Mouse (Mus musculus) ES-E14 (cell line): ENCODE data around the gene Pacsin1. TPM values are rescaled to one million over a fixed set of nuclear protein-coding genes. Genes with fewer than 3 reads are reported as not detected.

Experiments
- DNase-seq: peaks from one replicate; pipeline ENCODE4 v3.0.0-alpha.2; 2013; ENCODE audit warnings: low read depth, low spot score
- H3K27ac ChIP-seq: 2 replicates; pipeline ENCODE4 v1.5.1; 2012; ENCODE audit warnings: low read depth, mild to moderate bottlenecking, low read length, moderate library complexity, mixed read lengths; ENCODE audit not compliant: poor library complexity, insufficient read depth, severe bottlenecking
- H3K36me3 ChIP-seq: 2 replicates; pipeline ENCODE4 v1.6.1; 2012; ENCODE audit warnings: mild to moderate bottlenecking, low read length, moderate library complexity, mixed read lengths; ENCODE audit not compliant: control insufficient read depth, poor library complexity, insufficient read depth, severe bottlenecking
- H3K4me1 ChIP-seq, 2 experiments: fragments of 150-350 bp in 1 of 2; sonication (generic) in 1 of 2; 2 replicates each; pipeline ENCODE4 v1.6.1; 2012; ENCODE audit warnings: low read length in 2 of 2, mild to moderate bottlenecking in 1 of 2, mixed read lengths in 1 of 2; ENCODE audit not compliant: control insufficient read depth in 2 of 2, insufficient read depth in 2 of 2, poor library complexity in 1 of 2
- H3K4me3 ChIP-seq, 2 experiments: fragments of 150-350 bp in 1 of 2; sonication (generic) in 1 of 2; 2 replicates each; pipeline ENCODE4 v1.5.1; 2012; ENCODE audit warnings: low read length in 2 of 2, low read depth in 1 of 2, mild to moderate bottlenecking in 1 of 2, mixed read lengths in 1 of 2; ENCODE audit not compliant: insufficient read depth in 1 of 2, poor library complexity in 1 of 2, severe bottlenecking in 1 of 2
- H3K9ac ChIP-seq: 2 replicates; pipeline ENCODE4 v1.6.1; 2012; ENCODE audit warnings: low read depth, mild to moderate bottlenecking, low read length, mixed read lengths; ENCODE audit not compliant: poor library complexity, insufficient read depth, severe bottlenecking
- H3K9me3 ChIP-seq: fragments of 150-350 bp; sonication (generic); 2 replicates; pipeline ENCODE4 v1.6.1; 2012; ENCODE audit warnings: low read depth, mild to moderate bottlenecking, low read length; ENCODE audit not compliant: control insufficient read depth, insufficient read depth
- CHD2 ChIP-seq: IDR thresholded peaks from 2 replicates; pipeline ENCODE4 v1.6.1; 2014; ENCODE audit warnings: mild to moderate bottlenecking, low read depth, low read length, inconsistent platforms
- HCFC1 ChIP-seq: IDR thresholded peaks from 2 replicates; pipeline ENCODE4 v1.6.1; 2012; ENCODE audit warnings: low read length, inconsistent platforms, borderline replicate concordance; ENCODE audit not compliant: insufficient read depth
- MAFK ChIP-seq: IDR thresholded peaks from 2 replicates; pipeline ENCODE4 v1.6.1; 2014; ENCODE audit warnings: mild to moderate bottlenecking, low read depth, low read length, inconsistent platforms; ENCODE audit not compliant: insufficient read depth
- ZC3H11A ChIP-seq: IDR thresholded peaks from 2 replicates; pipeline ENCODE4 v1.6.1; 2012; ENCODE audit warnings: low read depth, mild to moderate bottlenecking, inconsistent platforms, low read length, borderline replicate concordance
- ZNF384 ChIP-seq: IDR thresholded peaks from 2 replicates; pipeline ENCODE4 v1.6.1; 2012; ENCODE audit warnings: low read depth, low read length, inconsistent platforms
- in situ Hi-C, 2 experiments: fragments of 600-800 bp; cut with MboI; formaldehyde crosslinking; loops; one replicate each; pipeline ENCODE4 v1.15.1; 2025; ENCODE audit warnings: low sequenced_read_pairs in 2 of 2, inconsistent platforms in 1 of 2; ENCODE audit not compliant: unreplicated experiment in 2 of 2
- total RNA-seq: library from RNA; depleted of rRNA; stranded (reverse); fragments of 300-350 nt; gene quantifications from 2 replicates; pipeline ENCODE4 v1.2.3, GENCODE M21; 2012; rRNA removed

Gene Pacsin1
- total RNA-seq = 7.9 and 8.8 TPM in 2 replicates

GRCm38 (mm10) chr17:27655089-27656010 lies at the start of gene Pacsin1:
Gene Pacsin1 (plus strand): TSS chr17:27655509.
- in situ Hi-C loops = no loop called here
- no peaks in the 10 kb centered on the region for H3K36me3 ChIP-seq
- H3K4me1 ChIP-seq = peaks cover 1 to 15% of the 10 kb centered on the region in 2 experiments; a peak in 1 of 4 replicates
- no peaks in the 10 kb centered on the region for H3K9me3 ChIP-seq
- TF ChIP-seq ZC3H11A (no peak), MAFK (no peak), ZNF384 (no peak), CHD2 (no peak), HCFC1 (no peak)
- no peak within 1 kb of the TSS for H3K27ac ChIP-seq
- H3K9ac ChIP-seq = peak within 1 kb of the TSS; percentile 39
- peak within 1 kb of the TSS; percentile 68 to 72 for H3K4me3 ChIP-seq
- DNase-seq = no peak

DNA sequence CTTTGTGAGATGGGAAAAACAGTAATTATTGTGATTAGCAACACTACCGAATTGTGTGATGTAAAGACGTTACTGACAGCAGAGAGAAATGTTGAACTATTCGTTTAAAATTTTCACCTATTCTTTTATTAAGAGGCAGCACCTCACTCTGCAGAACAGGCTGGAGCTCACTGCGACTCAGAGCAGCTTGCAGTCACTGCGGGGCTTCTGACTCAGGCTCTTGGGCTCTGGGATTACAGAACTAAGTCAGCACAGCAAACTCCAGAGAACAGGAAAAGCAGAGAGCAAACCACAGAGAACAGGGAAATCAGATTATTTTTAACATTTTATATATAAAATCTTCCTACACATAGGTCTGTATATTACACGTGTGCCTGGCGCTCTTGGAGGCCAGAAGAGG lies 45.7 kb upstream of the Pacsin1 start:
- TF ChIP-seq ZNF384 = no peak
- no peak for TF ChIP-seq ZC3H11A
- TF ChIP-seq HCFC1 = no peak
- TF ChIP-seq CHD2 = no peak
- peaks cover 5% of the 10 kb centered on the region; the same call in 1 of the 2 replicates for H3K36me3 ChIP-seq

GRCm38 (mm10) chr17:27610679-27611518 lies 44.4 kb upstream of the Pacsin1 start:
- H3K4me3 ChIP-seq = no peak overlapping the region
- TF ChIP-seq CHD2 = no peak
- no peak for TF ChIP-seq ZC3H11A
- no peak for TF ChIP-seq MAFK
- TF ChIP-seq HCFC1 = no peak
- no peak for TF ChIP-seq ZNF384
- peaks cover 3% of the 10 kb centered on the region; the same call in 1 of the 2 replicates for H3K36me3 ChIP-seq
- H3K9ac ChIP-seq = no peak overlapping the region
- H3K4me1 ChIP-seq = peaks cover 4 to 20% of the 10 kb centered on the region in 2 experiments; a peak in 3 of 4 replicates
- no peaks in the 10 kb centered on the region for H3K9me3 ChIP-seq
- in situ Hi-C loops = no loop called here
- no peak overlapping the region for H3K27ac ChIP-seq
- DNase-seq = no peak

More for the DNA sequence above, 45.7 kb upstream of the Pacsin1 start:
- Histone ChIP-seq H3K9ac (no peak overlapping the region), H3K4me1 (peaks cover 4 to 23% of the 10 kb centered on the region in 2 experiments; a peak in 3 of 4 replicates), H3K27ac (no peak overlapping the region), H3K9me3 (no peaks in the 10 kb centered on the region), H3K4me3 (no peak overlapping the region)
- DNase-seq = no peak
- in situ Hi-C loops = no loop called here

- no peak for TF ChIP-seq ZC3H11A
- no peak for TF ChIP-seq MAFK
- Histone ChIP-seq H3K9me3 (no peaks in the 10 kb centered on the region), H3K9ac (no peak overlapping the region), H3K4me3 (no peak overlapping the region), H3K27ac (no peak overlapping the region), H3K4me1 (peaks cover 4 to 20% of the 10 kb centered on the region in 2 experiments; a peak in 3 of 4 replicates), H3K36me3 (no peaks in the 10 kb centered on the region; the same call in 1 of the 2 replicates)
- in situ Hi-C loops = no loop called here
- no peak for DNase-seq
Observed at GRCm38 (mm10) chr17:27611519-27611884, 43.8 kb upstream of the Pacsin1 start.
